Mouse (Mus musculus) frontal cortex, adult (tissue): Measurements from ENCODE around the gene Dhdh.
"Not testable (repeated sequence)": the region's sequence is repeated elsewhere in the genome, so short reads cannot be mapped to it uniquely, and the experiment has no call there.

Source experiments
- ATAC-seq: cut with Nextera tagmentation; 2 replicates; pipeline ENCODE4 v1.9.2; 2017; ENCODE audit warnings: mild to moderate bottlenecking, moderate library complexity, mixed read lengths; ENCODE audit not compliant: low TSS enrichment

The Dhdh gene

DNA sequence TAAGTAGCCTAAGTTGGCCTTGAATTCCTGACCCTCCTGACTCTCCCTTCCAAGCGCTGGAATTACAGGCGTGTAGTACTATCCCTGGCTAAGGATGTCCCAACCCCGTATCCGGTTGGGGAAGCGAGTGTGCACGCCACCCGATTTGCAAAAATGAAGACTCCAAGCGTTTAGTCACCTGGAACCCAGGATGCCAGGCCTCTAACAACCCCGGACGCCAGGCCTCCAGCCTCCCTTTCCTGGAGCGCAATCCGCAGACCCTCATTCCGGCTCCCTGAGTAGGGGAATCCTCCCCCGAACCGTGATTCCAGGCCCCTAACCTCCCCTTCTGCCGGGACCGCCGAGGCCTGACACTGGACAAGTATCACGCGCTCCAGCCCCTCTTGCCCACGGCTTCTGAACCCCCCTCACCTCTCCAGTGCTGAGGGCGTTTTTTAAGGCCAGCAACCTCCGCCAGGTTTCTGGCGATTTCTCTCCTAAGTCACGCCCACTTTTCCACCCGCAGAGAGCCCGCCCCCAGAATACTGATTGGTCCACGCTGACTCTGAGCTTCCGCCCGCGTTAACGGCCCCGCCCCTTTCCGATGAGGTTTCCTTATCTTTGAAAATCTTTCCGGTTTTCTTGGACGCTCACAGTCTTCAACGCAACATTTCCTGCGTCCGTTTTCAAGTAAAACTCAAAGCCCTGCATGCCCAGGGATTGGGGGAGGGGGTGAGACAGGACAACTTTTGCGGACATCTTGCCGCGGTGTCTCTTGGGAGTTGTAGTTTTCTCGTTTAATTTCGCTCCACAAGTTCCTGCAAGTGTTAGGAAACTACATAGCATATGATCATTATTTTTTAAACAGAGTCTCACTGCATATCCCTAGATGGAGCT lies 21.5 kb upstream of the Dhdh start, which contains the start of gene Nucb1:
Gene Nucb1 (minus strand): TSS at position 495 of the 876 bp plus-strand sequence.
- ATAC-seq: peak; percentile 85

DNA sequence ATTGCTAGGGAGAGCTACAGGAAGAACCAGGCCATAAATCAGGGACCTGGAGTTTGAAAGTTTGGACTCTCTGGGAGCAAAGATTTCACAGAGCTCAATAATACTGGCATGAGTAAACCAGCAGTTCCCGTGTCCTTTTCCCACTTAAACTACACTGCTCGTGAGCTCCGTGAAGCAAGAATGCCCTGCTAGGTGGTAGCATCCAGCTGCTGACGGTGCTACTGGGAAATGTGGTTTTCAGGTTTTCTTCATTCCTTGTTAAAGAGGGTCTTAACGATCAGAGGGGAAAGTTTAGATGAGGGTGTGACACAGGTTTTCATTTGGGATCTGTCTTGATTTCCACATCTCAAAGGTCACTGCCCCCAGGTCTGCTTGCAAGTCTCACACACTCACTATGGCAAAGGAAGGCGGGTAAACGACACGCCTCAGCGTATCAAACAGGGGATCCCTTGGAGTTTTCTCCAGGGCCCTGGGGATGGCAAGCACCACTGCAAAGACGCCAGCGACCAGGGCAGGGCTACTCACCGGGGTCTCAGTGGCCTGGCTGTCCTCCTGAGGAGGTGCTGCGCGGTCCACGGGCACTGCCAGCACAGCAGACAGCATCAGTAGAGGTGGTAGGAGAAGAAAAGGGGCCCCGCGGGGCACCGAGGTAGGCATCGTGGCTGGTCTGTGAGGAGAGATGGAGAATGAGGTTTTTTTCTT lies 20.7 kb upstream of the Dhdh start:
- peak; percentile 21; the same call in 1 of the 2 replicates for ATAC-seq

DNA sequence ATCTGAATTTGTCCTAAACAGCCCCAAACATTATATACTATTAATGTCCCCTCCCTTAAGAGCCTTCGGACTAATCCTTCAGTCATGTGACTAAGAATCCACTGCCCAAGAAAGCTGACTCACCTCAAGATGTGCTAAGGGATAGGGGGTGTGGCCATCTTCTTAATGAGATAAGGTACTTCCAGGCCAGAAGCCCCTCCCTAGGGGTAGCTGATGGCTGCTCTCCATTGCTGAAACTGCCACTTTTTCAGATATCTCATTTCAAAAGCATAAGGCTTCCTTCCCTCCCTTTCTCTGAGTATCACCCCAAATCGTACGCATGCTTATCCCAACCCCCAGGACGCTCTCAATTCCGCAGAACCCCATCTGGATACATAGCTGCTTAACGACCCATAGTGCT lies 20.0 kb upstream of the Dhdh start:
- ATAC-seq: no peak

DNA sequence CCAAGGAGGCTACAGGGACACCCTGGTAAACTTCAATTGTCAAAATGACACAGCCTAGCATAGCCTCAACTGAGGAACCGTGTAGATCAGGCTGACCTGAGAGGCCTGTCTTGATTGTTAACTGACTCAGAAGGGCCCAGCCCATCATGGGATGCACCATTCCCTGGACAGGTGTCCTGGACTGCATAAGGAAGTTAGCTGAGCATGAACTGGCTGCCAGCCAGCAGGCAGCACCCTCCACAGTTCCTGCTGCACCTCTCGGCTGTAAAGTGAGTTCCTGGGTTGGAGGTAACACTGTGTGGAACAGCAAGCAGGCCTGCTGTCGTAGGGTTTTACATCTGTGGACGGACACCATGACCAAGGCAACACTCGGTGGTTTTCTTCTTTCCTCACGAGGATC lies 19.0 kb upstream of the Dhdh start:
- no peak for ATAC-seq

DNA sequence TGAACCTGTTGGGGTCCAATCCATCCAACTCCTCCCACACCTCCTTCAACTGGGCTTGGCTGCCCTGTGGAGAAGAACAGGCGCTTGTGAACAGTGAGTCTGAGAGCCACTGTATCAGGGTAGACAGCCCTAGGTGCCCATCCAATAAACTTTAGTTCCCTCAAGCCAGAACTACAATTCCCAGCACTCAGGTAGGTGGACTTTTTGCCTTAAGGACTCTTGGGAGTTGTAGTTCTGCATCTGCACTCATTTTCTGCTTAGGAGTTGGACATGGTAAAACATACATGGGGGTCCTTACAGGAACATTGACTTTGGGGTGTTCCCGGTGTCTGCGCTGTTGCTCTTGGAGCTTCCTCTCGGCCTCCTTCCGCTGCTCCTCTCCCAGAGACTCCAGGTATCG lies 9.8 kb upstream of the Dhdh start:
- no peak for ATAC-seq

DNA sequence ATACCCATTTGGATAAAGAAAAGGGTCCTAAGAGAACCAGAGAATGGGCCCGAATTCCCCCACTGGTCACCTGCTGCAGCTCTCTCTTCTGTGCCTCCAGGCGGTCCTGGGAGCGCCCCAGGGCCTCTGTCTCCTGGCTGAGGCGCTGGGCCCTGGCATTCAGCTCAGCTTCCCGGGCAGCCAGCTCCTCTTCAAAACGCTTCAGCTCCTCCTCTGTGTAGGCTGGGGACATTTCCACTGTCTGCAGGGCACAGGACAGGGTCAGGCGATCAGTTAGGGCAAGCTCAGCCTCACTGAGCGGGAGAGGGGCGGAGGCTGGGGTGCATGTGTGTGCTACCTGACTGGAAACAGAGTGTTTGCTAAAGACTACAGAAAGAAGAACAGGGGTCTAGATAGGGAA lies 5.9 kb upstream of the Dhdh start:
- no peak for ATAC-seq

DNA sequence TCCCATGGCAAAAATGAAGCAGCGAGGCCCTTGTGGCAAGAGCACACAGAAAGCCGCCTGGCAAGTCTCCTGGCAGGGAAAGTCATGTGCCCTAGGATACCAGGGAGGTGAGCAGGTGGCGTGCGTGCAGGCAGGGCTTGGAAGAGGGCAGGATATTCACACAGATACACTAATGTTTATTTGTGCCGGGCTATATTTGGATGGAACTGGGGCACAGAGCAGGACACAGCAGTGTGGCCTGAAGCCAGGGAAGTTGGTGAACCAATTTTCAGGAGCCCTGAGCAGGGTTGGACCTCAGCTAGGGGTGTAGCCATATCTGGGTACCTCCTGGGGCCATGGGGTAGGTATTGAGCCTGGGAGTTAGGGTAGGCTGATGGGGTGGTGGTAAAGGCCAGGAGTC lies 4.3 kb upstream of the Dhdh start:
- no peak for ATAC-seq

DNA sequence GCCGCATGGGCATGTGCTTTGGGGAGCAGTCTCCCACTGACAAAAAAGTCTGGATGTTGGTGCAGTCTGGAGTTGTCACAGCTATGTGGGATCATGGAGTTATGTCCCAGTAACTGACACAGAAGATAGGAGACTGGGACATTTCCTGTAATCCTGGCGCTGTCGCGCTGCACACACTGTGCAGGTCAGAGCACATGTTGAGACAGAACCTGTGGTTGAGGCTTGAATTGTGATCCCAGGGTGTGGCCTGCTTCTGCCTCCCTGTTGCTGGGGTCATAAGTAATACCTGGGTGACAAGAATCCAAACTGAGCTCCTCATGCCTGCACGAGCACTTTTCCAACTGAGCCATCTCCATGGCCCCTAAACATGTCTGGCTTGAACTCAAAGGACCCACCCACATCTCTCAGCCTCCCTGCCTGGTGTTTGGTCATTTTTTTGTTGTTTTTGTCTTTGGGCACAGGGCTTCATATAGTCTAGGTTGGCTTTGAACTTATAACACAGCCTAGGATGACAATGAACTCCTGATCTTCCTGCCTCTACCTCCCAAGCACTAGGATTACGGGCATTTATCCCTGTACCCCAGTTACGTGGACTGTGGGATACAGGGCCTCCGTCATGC lies 3.7 kb upstream of the Dhdh start:
- ATAC-seq: no peak

DNA sequence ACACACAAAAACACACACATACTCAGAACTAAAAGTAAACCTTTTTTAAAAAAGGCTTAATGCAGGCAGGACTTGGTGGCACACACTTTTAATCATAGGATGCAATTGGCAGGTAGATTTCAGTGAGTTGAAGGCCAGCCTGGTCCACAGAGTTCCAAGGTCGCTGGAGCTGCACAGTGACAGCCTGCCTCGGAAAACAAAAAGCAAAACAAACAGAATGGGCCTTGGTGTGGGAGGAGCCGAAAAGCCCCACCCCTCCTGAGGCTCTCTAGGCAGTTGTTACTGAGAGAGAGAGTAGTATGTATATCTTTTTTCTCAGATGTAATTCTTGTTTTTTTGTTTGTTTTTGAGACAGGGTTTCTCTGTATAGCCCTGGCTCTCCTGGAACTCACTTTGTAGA lies 2.7 kb upstream of the Dhdh start:
- ATAC-seq: no peak

DNA sequence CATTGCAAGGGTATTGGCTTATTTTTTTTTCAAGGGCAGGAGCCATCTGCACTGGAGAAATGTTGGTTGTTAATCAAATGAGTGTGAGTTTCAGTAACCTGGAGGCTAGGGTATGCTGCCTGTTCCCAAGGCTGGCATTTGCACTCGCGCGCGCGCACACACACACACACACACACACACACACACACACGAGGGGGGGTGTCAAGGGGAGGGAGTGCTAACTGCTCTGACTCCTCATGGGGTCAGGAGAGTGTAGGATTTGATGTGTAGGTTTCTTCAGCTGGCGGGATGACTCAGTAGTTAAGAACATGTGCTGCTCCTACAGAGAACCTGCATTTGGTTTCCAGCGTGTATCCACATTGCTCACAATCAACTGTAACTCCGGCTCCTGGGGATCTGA lies 2.2 kb upstream of the Dhdh start:
- peak; percentile 55; the same call in 1 of the 2 replicates for ATAC-seq

DNA sequence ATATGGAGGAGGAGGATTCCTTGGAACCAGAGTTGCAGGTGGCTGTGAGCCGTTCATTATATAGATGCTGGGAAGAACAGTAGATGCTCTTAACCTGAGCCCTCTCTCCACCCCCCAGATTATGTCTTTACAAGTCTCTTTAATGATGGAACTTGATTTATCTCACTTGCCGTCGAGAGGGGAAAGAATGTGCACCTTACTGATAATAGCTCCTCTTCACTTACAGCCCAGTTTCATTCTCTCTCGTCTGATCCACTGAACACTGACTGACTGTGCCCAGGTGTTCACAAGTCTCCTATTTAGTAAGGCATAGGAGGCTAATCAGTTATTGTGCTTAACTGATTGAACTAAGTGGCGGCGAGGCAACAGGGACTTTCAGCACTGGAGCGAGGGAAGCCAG lies 973 bp upstream of the Dhdh start:
- no peak for ATAC-seq

DNA sequence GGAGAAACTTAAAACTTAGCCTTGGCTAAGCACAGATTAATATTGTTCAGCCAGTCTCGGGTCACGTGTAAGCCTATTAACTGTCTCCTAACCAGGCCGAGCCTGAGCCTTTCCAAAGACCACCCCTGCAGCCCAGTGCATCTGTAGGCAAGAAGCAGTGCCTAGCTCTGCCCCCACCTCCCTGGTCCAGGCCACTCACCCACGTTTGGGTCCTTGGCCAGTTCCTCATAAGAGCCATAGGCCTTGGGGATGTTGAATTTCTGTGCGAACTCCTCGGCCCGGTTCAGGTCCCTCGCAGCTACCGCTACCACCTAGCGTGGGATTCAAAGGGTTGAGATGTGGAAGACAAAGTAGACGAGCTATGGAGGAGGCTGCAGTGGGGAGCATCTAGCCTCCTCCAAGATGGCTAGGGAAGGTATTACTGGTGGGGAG lies 728 bp downstream of the Dhdh start:
- ATAC-seq: no peak

DNA sequence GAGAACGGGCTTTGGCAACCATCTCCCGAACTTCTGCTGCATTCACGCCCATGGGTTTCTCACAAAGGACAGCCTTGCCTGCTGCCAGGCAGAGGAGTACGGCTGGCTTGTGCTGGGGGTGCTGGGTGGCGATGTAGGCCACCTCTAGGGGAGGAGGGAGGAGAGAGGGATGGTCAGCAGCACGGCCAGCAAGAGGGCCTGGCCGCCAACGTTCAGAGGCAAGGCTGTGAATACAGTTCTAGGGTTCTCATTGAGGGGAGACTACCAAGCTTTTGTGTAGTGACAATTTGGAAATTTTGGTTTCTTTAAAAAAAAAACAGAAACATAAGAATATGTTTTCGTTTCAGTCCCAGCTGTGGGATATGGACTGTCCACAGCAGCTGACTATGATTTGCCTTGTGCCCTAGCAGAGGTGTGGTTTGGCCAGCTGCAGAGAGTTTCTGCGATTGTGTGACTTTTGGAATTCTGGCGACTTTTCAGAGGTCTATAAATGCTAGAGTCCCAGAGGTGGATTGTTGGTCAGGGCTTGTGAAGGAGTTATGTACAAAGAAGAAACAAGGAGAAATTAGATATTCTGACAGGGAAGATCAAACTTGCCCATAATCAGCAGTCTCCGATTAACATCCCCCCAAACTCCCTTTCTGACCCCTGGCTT lies 1.7 kb downstream of the Dhdh start, which contains the start of gene Gm45808:
Gene Gm45808 (minus strand): TSS at position 51 of the 655 bp plus-strand sequence.
- ATAC-seq: no peak; the same call in 1 of the 2 replicates

DNA sequence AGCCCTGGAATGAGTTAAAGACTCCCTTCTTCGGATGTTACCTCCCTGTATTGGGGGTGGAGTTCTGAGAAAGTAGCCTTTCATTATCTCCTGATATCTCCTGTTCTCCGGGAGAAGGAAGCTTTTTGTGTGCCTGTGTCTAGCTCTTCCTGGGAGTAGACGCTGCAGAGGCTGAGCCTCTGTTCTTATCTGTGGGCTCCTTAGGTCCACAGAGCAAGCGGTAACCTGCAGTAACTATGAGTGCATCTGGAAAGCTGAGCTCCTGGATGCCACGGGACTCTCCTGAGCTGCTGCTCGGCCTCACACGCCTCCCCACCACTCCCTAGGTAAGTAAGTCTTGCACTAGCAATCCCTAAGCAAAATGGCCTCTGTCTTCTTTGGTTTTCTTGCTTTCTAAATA lies 2.4 kb downstream of the Dhdh start:
- no peak for ATAC-seq

DNA sequence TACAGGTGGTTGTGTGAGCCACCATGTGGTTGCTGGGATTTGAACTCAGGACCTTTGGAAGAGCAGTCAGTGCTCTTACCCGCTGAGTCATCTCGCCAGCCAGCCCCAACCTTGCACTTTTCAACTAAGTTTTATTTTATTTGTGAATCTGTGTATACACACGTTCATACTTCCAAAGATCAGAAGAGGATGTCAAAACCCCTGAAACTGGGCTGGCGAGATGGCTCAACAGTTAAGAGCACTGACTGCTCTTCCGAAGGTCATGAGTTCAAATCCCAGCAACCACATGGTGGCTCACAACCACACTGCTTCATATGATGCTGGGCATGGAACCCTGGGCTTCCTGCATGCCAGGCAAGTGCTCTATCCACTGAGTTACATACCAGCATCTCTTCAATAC lies 3.6 kb downstream of the Dhdh start:
- ATAC-seq: not testable (repeated sequence)

DNA sequence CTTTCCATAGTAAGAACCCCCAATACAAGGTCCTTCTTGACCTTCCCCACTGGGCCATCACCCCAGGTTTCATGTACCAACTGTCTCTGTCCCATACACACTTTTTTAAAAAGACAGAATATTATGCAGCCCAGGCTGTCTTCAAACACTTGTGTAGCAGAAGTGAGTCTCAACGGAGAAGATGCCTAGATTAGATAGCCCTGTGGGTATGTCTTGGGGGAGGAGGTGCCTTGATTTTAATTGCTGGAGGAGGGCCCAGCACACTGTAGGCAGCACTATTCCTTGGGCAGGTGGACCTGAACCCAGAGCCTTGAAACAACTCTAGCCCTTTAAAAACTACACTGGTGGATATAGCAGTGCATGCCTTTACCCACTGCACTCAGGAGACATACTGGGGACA lies 6.4 kb downstream of the Dhdh start:
- no peak for ATAC-seq

DNA sequence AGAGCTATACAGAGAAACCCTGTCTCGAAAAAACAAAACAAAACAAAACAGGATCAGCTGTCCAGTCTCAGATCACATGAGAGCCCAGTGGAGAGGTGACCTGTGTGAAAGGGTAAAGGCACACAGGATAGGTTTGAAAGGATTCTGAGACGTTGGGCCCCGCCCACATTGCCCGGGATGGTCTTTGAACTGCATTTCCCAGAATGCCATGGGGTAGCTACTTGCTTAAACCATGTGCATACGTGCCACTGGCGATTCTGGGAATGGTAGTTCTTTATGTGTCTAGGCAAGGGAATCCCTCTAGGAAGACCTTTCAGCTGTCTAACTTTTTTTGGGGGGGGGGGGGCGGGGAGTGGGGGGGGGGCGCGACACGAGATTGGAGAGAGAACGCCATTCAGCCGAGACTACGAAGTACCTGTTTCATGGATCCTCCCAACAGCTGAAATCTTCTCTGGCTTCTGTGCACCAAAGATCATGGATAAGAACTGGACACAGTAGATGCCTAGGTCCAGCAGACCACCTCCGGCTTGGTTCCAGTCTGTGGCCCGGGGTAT lies 7.2 kb downstream of the Dhdh start, which contains the start of gene Tulp2:
Gene Tulp2 (plus strand): TSS at position 504 of the 554 bp plus-strand sequence.
- ATAC-seq: peak; percentile 69; the same call in 1 of the 2 replicates

DNA sequence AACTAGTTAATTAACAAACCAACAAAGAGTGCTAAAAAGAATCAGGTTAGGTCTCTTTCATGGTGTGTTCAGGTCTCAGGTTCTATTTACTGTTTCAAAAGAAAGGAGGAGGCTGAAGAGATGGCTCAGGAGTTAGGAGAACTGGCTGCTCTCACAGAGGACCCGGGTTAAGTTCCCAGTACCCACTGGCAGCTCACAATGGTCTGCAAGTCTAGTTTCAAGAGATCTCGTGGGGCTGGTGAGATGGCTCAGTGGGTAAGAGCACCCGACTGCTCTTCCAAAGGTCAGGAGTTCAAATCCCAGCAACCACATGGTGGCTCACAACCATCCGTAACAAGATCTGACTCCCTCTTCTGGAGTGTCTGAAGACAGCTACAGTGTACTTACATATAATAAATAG lies 8.3 kb downstream of the Dhdh start:
- ATAC-seq: not testable (repeated sequence)

DNA sequence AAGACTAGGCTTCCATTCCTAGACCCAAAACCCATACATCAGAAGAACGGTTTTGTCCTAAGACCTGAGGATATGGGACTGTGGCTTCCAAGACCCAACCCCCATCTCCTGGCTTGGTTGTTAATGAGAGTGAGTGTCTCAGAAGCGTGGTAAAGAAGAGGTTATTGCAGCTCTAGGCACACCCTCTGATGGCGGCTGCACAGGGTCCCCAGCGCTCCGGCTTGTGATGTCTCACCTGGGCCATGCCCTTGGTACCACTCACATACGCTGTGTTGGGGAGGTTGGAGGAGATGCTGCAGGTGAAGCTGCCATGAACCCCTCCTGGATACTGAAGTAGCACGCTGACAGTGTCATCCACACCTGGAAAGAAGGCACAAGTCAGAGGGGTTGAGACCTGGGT lies 9.8 kb downstream of the Dhdh start:
- no peak for ATAC-seq

DNA sequence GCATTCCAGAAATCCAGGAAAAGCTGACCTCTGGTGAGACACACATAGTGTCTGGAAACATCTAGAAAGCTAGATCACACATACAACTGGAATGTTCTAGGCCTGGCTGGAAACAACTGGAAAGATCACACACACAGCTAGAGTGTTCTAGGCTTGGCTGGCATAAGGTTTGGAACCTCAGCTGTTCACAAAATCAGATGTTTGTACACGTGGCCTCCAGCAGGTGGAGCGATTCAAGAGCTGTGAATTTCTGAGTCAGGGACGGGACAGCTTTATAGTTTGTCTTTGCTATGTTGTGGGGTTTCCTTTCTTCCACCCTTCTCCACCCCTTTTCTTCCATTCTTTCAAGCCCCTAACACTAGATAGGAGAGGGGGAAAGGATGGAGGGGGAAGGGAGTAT lies 11.6 kb downstream of the Dhdh start:
- peak; percentile 70; the same call in 1 of the 2 replicates for ATAC-seq

DNA sequence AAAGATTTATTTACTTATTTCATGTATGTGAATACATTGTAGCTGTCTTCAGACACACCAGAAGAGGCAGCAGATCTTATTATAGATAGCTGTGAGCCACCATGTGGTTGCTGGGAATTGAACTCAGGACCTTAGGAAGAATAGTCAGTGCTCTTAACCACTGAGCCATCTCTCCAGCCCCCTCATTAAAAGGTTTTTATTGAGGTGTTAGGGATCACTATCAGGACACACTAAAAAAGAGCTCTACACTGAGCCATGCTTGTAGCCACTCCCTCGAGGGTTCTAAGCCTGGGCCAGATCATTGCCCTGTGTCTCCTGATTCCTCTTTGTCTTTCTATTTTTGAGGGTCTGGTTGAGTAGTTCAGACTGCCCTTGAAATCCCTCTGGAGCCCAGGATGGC lies 12.2 kb downstream of the Dhdh start:
- no peak for ATAC-seq
